Mouse (Mus musculus): ENCODE results near the gene Kitl. TPM values are rescaled to one million over a fixed set of nuclear protein-coding genes. Genes with fewer than 3 reads are reported as not detected.

Gene Kitl
- polyA plus RNA-seq, 1 experiment from 2014 or later: 36.5 TPM

Small RNA genes lying within 50 kb of the gene (microRNA-seq; reads per million reads assigned to microRNA genes)
- not detected for gene Gm22918 (ENCODE audit: borderline number of aligned reads)
- gene Gm25287 (ENCODE audit: borderline number of aligned reads): not detected
